Mouse (Mus musculus): ENCODE data around the gene Pth2.

Gene Pth2

GRCm38 (mm10) chr7:45180896-45181477, at the start of gene Pth2:
TSS of gene Pth2 (plus strand) at chr7:45180995.
- no peak for ATAC-seq (ENCODE audit: insufficient number of reproducible peaks, low FRiP score, low TSS enrichment)

GRCm38 (mm10) chr7:45131850-45132249, 48.9 kb upstream of the Pth2 start:
- ATAC-seq (ENCODE audit: insufficient number of reproducible peaks, low FRiP score, low TSS enrichment) = no peak

- ATAC-seq (ENCODE audit: insufficient number of reproducible peaks, low FRiP score, low TSS enrichment) = no peak
Measured at GRCm38 (mm10) chr7:45133446-45134159, 47.2 kb upstream of the Pth2 start.

GRCm38 (mm10) chr7:45134544-45135026, 46.2 kb upstream of the Pth2 start:
- no peak for ATAC-seq (ENCODE audit: insufficient number of reproducible peaks, low FRiP score, low TSS enrichment)

GRCm38 (mm10) chr7:45135370-45135769, 45.4 kb upstream of the Pth2 start:
- ATAC-seq (ENCODE audit: insufficient number of reproducible peaks, low FRiP score, low TSS enrichment) = no peak

- ATAC-seq (ENCODE audit: insufficient number of reproducible peaks, low FRiP score, low TSS enrichment) = peak; percentile 72; the same call in 1 of the 2 replicates
Measured at GRCm38 (mm10) chr7:45135993-45136567, 44.7 kb upstream of the Pth2 start, which contains the start of the genes Gm45713 and Flt3l. TSS of gene Gm45713 (minus strand) at chr7:45136231. TSS of gene Flt3l (minus strand) at chr7:45136432.

- ATAC-seq (ENCODE audit: insufficient number of reproducible peaks, low FRiP score, low TSS enrichment) = no peak
Measured at GRCm38 (mm10) chr7:45137171-45138006, 43.4 kb upstream of the Pth2 start.

GRCm38 (mm10) chr7:45138403-45138802, 42.4 kb upstream of the Pth2 start:
- no peak for ATAC-seq (ENCODE audit: insufficient number of reproducible peaks, low FRiP score, low TSS enrichment)

- no peak for ATAC-seq (ENCODE audit: insufficient number of reproducible peaks, low FRiP score, low TSS enrichment)
Measured at GRCm38 (mm10) chr7:45139904-45140723, 40.7 kb upstream of the Pth2 start.

- ATAC-seq (ENCODE audit: insufficient number of reproducible peaks, low FRiP score, low TSS enrichment) = no peak
Measured at GRCm38 (mm10) chr7:45141319-45141718, 39.5 kb upstream of the Pth2 start.

GRCm38 (mm10) chr7:45141914-45142313, 38.9 kb upstream of the Pth2 start:
- no peak for ATAC-seq (ENCODE audit: insufficient number of reproducible peaks, low FRiP score, low TSS enrichment)

GRCm38 (mm10) chr7:45144368-45145174, 36.2 kb upstream of the Pth2 start:
- ATAC-seq (ENCODE audit: insufficient number of reproducible peaks, low FRiP score, low TSS enrichment) = no peak

GRCm38 (mm10) chr7:45145460-45145859, 35.3 kb upstream of the Pth2 start:
- ATAC-seq (ENCODE audit: insufficient number of reproducible peaks, low FRiP score, low TSS enrichment) = no peak

- ATAC-seq (ENCODE audit: insufficient number of reproducible peaks, low FRiP score, low TSS enrichment) = no peak
Measured at GRCm38 (mm10) chr7:45147267-45147666, 33.5 kb upstream of the Pth2 start.

GRCm38 (mm10) chr7:45147899-45148298, 32.9 kb upstream of the Pth2 start:
- ATAC-seq (ENCODE audit: insufficient number of reproducible peaks, low FRiP score, low TSS enrichment) = no peak

- no peak for ATAC-seq (ENCODE audit: insufficient number of reproducible peaks, low FRiP score, low TSS enrichment)
Measured at GRCm38 (mm10) chr7:45148534-45149098, 32.2 kb upstream of the Pth2 start.

- ATAC-seq (ENCODE audit: insufficient number of reproducible peaks, low FRiP score, low TSS enrichment) = no peak
Measured at GRCm38 (mm10) chr7:45149545-45149944, 31.2 kb upstream of the Pth2 start.

GRCm38 (mm10) chr7:45150321-45150720, 30.5 kb upstream of the Pth2 start:
- no peak for ATAC-seq (ENCODE audit: insufficient number of reproducible peaks, low FRiP score, low TSS enrichment)

- ATAC-seq (ENCODE audit: insufficient number of reproducible peaks, low FRiP score, low TSS enrichment) = no peak
Measured at GRCm38 (mm10) chr7:45151303-45151702, 29.5 kb upstream of the Pth2 start.
